Mouse (Mus musculus): Measurements from ENCODE around the gene Ndufs7.

The Ndufs7 gene

DNA sequence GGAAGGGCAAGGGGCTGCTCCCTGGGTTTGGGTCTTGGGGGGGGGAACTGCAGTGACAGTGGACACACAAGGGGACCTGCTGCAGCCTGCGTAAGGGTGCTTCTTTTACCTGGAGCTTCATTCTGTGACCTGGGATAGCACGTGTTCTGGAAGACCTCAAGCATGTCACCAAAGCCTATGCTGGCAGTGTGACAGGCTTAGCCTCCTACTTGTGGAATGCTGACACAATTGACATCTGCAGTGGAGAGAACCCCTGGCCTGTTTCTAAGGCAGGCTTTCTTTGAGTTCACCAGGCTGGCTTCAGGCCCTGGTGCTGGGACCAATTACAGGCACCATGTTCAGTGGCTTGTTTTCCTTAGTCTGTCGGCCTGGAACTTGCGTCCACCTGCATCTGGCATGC, 45.4 kb downstream of the Ndufs7 start:
- DNase-seq (ENCODE audit: low read depth): no peak

DNA sequence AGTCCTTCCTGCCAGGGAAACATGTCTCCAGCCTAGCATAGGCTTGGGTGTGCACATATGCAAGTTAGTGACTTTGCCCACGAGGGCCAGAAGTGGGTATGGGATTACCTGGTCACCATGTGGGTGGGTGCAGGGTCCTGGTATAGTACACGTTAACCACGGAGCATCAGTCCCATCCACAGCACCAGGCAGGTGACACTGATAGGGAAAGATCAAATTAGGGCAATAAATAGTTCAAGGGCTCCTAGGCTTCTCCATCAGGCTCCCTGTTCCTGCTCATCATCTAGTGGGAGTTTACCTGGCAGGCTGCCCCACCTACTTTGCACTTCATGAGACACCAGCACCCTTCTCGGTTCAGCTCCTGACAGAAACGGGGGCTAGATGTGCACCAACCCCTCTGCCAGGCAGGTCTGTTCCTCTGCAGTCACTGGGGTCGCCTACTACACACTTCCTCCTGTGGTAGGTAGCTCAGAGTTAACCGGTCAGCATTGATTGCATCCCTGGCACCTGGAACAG, 45.9 kb downstream of the Ndufs7 start:
- peak; percentile 21 for DNase-seq (ENCODE audit: low read depth)

DNA sequence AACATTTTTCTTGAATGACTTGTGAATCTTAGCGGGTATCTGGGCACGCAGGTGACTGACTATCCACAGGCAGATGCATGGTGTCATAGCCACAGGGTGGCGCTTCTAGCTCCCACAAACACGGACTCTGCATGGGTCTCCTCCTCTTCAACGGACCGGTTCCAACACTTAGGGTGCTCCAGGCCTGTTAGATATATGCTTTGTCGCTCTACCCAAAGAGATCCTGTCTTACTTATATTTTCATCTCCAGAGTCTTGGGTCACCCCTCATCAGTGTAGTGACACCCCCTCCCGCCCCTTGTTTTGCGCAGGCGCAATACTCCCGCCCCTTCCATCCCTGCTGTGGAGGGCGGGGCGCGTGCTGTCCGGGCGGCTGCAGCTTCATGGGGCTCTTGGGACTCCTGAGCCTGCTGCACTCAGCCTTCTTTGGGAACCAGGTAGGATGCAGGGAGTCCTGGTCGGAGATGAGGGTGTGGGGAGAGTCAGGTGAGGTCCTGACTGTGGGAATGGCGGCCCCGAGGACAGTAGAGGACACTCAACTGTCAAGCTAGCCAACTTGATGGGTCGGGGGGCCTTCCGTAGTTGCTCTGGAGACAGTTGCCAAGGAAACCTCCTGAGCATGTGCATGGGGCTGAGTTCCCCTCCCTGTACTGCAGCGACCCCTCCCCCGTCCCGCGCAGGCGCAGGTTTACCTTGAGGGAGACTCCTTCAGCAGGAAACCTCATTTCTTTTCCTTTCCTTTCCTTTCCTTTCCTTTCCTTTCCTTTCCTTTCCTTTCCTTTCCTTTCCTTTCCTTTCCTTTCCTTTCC, 46.9 kb downstream of the Ndufs7 start, which contains the start of gene Apc2:
Apc2 (plus strand) TSS at position 360 of the 808 bp plus-strand sequence.
- peak; percentile 69 for DNase-seq (ENCODE audit: low read depth)

DNA sequence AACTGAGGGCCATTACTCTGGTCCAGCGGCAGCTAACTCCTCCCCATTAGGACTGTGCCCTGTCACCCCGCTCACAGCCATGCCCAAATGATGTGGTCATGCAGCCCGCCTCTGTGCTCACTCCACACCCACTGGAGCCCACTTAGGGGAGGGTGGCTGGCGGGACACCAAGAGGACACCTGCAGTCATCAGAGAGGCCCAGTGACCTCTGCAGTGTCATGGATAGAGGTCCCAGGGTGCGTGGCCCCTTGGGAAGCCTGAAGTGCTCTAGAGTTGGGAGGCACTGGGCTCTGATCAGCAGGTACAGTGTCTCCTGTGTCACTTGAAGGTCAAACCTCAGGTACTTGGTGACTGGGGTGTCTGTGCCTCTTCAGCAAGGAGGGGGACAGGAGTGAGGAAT, 47.9 kb downstream of the Ndufs7 start:
- DNase-seq (ENCODE audit: low read depth): no peak

DNA sequence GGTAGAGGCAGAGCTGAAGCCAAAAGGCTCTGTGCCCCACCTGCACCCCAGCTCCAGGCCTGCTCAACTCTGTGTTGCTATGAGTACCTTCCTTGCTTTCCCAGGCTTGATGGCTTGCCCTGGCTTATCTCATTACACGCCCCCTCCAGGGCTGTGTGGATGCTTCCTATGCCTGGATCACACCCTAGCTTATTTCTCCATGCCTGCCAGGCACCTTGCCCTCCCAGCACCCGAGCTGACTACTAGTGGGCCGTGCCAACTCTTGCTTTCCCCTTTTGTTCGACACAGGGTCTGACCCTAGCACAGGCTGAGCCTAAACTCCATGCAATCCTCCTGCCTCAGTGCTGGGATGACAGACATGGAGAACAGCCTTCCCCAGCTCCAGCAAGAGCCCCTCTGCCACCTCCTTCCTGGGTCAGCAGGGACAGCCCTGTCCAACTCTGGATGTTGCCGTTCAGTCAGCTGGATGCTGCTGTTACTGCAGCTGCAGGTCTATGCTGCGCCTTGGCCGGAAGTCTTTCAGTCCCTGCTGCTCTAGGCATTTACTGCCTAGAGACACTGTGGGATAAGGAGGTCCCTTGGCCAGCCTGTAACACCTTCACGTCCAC, 48.7 kb downstream of the Ndufs7 start:
- DNase-seq (ENCODE audit: low read depth): no peak

DNA sequence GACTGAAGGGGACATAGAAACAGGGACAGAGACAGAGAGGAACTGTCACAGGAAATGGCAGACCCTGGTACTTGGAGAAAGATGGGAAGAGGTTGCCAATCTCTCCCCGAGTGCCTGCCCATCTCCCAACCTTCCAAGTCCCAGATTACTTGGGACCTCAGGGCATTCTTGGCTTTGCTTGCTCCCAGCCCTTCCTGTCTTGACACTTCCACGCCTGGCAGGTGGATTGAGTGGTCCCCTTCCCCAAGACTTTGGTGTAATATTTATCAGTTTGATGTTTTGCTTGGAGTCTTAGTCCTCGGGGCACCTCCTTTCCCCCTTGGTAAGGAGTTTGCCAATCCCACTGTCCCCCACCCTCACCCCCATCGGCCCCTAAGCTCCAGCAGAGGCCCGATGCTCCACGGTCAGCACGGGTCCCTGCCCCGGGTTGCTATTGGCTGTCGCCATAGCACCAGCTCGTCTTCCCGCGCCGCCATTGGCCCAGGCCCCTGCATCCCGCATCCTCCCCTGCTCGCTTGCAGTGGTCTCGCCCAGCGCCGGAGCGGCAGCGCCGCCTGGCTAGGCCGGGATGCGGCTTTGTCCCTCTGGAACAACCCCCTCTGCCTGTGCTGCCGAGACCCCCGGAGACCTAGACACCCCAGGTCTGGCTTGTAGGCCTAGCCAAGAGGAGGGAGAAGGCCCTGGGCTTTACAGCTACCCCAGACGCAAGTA, 49.8 kb downstream of the Ndufs7 start:
- DNase-seq (ENCODE audit: low read depth): no peak

DNA sequence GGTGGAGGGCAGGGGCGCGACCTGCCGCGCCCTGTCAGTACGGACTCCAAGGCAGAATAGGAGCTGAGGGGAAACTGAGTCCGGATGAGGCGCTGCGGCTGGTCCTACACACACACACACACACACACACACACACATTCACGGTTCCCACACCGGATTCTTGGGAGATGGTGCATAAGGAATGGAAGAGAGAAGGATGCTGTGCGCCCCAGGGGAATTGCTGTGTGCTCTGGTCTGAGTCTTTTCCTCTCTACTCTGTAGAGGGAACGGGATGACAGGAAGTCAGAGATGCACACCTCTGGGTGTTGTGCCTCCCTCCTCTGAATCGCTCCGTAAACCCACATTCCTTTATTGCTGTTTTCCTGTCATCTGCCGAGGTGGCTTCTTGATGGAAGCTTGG, 50.4 kb downstream of the Ndufs7 start:
- no peak for DNase-seq (ENCODE audit: low read depth)

DNA sequence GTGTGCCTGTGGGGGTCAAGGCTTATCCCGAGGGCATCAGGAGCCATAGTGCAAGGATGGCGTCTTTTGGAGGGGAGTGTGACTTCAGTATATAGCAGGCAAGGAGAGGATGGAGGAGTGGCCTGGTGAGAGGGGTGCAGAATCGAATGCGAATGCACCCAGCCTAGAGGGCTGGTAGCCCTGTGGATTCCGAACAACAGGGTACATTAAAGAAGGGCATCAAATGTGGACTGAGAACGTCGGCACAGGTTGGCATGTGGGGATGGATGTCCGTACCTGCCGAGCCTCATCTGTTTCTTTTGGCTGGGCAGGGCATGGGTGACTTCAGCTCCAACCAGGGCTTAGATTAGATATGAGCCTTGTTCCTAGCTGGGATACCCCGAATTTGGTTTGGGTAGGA, 50.9 kb downstream of the Ndufs7 start:
- no peak for DNase-seq (ENCODE audit: low read depth)

DNA sequence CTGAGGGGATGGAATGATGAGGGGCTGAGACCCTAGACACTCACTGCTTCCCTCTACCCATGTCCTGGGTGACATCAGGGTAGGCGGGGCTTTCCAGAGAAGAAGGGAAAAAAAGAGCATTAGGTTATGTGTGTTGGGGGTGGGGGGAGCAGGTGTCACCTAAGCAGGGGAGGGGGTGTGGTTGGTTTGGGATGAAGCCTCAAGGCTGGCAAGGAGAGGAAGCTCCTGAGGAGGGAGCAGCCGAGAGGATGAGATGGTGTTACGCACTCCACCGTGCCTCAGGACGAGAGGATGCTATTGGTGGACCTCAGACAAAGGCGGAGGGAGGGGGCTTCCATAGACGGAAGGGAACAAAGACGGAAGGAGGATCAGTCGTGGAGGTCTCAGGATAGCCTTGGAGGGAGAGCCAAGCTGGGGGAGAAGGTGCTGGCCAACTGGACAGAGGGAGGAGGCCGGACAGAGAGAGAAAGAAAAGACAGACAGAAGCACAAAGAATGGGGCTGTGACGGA, 51.8 kb downstream of the Ndufs7 start:
- no peak for DNase-seq (ENCODE audit: low read depth)

DNA sequence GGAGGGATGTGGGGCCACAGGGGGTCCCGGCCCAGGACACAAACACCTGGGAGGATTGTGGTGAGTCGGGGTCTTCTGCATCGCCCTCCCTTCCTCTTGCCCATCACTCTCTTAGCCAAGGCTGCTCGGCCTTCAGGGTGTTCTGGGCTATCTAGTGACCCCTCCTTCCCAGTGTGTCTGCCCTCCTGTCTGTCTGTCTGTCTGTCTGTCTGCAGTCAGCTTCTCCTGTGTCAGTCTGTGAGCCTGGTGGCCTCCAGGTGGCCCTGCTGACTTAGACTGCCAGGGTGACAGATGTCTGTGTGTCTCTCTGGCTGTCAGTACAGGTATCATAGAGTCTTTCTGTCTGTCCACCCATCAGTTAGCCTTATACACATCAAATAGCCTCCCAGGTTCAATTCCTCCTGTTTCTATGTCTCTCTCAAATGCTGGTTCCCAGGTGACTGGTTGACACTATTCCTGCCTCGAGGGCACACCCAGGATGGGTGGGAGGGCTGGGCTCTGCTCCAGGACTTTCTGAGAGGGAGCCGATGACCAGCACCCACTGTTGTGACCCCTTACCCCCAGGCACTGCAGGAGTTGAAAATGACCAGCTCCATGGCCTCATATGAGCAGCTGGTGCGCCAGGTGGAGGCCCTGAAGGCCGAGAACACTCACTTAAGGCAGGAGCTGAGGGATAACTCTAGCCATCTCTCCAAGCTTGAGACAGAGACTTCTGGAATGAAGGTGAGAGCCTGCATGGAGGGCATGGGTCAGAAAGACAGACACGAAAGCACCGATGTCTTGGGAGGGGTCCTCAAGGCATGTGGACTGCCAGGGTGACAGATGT, 52.5 kb downstream of the Ndufs7 start:
- no peak for DNase-seq (ENCODE audit: low read depth)

DNA sequence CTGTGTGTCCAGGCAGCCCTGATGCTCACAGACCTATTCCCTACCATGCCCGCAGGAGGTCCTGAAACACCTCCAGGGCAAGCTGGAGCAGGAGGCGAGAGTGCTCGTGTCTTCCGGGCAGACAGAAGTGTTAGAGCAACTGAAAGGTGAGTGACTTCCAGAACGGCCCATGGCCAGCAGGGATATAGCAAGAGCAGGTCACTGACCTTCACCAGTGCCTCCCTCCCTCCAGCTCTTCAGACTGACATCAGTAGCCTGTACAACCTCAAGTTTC, 53.1 kb downstream of the Ndufs7 start:
- DNase-seq (ENCODE audit: low read depth): no peak

DNA sequence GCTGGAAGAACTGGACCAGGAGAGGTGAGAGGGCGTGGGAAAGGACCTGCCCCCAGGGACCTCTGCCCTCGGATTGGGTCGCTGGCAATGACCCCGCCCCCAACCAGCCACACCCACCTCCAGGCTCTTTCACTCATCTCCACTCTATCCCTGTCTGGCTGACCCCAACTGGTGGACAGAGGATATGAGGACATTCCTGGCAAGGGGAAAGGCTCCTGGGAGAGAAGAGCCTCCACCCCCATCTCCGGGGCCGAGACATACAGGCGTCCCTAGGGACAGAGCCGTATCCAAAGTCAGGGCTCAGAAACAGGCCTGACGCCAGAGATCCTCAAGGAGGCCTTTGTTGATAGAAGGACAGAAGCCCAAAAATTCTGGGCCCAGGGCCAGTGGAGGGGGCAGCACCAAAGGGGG, 53.6 kb downstream of the Ndufs7 start:
- no peak for DNase-seq (ENCODE audit: low read depth)

DNA sequence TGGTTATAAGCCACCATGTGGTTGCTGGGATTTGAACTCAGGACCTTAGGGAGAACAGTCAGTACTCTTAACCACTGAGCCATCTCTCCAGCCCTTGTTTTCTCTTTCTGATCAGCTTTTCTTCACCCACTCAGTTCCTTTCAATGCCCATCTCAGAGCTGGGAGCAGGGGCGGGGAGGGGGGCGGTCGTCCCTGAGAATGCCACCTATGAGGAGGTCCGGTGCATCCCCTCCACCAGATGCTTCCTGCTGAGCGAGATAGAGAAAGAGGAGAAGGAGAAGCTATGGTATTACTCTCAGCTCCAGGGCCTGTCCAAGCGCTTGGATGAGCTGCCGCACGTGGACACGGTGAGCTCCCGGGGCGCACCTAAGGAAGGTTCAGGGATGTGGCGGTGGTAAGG, 55.5 kb downstream of the Ndufs7 start:
- DNase-seq (ENCODE audit: low read depth): no peak

DNA sequence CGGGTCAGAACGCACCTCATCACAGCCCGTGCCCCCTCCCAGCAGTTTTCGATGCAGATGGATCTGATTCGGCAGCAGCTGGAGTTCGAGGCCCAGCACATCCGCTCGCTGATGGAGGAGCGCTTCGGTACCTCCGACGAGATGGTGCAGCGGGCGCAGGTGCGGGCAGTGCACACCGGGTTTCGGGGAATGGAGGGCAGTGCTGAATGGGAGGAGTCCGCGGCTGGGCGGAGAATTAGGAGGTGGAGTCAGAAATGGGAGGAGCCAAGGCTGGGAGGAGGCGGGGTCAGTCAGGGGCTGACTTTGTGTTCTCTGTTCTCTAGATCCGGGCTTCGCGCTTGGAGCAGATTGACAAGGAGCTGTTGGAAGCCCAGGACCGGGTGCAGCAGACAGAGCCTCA, 55.9 kb downstream of the Ndufs7 start:
- no peak for DNase-seq (ENCODE audit: low read depth)

Data from 416B (cell line).